Mouse (Mus musculus) brain, embryonic 14.5 days (tissue): ENCODE measurements around the gene Tspan10. TPM values are rescaled to one million over a fixed set of nuclear protein-coding genes. Genes with fewer than 3 reads are reported as not detected.
A peak's percentile ranks its signal among the peaks of the same experiment; 100 is the strongest.

ENCODE experiments used
- DNase-seq: peaks from one replicate; pipeline ENCODE4 v3.0.0-alpha.2; 2011; ENCODE audit warnings: low read depth
- CTCF ChIP-seq: fragments of 200-500 bp; IDR thresholded peaks from 2 replicates; pipeline ENCODE4 v1.5.1; 2012; ENCODE audit warnings: inconsistent platforms, mild to moderate bottlenecking, moderate library complexity, borderline replicate concordance; ENCODE audit not compliant: insufficient read depth, insufficient read length; ENCODE audit errors: extremely low read depth
- POLR2A ChIP-seq: fragments of 200-500 bp; IDR thresholded peaks from 2 replicates; pipeline ENCODE4 v1.6.1; 2012; ENCODE audit warnings: mild to moderate bottlenecking, inconsistent platforms, borderline replicate concordance; ENCODE audit not compliant: poor library complexity, insufficient read depth, insufficient read length, severe bottlenecking; ENCODE audit errors: extremely low read depth
- polyA plus RNA-seq: library from polyadenylated mRNA; depleted of rRNA; stranded (reverse); fragments of >200 nt; gene quantifications from 2 replicates; pipeline ENCODE4 v1.2.3, GENCODE M21; 2012

Gene Tspan10
- polyA plus RNA-seq, 1 experiment, result 0.04 TPM

DNA sequence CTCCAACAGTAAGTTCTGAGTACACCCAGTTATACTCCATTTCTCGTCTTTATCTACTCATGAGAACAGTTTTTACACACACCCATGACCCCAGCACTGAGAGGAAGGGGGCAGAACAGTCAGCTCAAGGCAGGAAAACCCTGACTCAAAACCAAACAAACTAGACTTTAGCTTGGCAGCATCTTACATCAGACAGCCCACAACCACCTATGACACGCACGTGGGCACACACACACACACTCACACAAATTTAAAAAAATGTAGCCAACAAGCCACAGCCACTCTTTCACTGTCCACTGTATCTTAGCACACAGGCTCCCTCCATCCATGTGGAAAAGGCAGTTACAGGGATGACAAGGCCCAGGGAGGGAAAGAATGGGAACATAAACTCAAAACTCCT, 15.7 kb upstream of the Tspan10 start:
- no peak for TF ChIP-seq POLR2A
- TF ChIP-seq CTCF, result no peak
- no peak for DNase-seq

- DNase-seq, result peak; percentile 92
- TF ChIP-seq POLR2A (peak; percentile 73), CTCF (no peak)
Measured at GRCm38 (mm10) chr11:120437152-120437856, 5.1 kb upstream of the Tspan10 start, which contains the start of gene Nploc4. Nploc4 (minus strand) TSS chr11:120437708.

- TF ChIP-seq CTCF (no peak), POLR2A (no peak)
- no peak for DNase-seq
Measured at GRCm38 (mm10) chr11:120437857-120438385, 4.5 kb upstream of the Tspan10 start.

DNA sequence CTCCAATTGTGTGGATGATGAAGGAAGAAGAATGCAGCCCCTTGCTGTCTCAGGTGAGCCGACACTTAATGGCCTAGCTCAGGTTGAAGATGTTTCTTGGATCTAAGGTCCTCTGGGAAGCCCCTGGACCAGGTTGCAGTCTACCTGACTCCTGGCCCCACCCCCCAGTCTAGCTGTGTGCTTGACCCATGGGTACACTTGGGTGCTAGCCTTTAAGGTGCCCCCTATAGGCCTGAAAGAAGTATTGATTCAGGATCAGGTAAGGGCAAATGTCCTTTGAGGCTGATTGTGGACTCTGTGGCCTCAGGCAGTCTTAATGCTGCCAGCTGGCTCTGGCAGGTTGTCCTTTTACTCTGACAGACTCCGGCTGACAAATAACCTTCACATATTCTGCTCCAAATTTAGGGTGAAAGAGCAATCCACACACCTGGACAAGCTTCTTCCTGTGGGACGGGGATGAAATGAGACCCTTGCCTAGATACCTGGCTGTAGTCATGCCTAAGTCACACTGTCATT, 379 bp downstream of the Tspan10 start:
- DNase-seq, result no peak
- TF ChIP-seq CTCF (no peak), POLR2A (no peak)

- DNase-seq, result no peak
- TF ChIP-seq CTCF (no peak), POLR2A (no peak)
Measured at GRCm38 (mm10) chr11:120444106-120444505, 1.7 kb downstream of the Tspan10 start.

DNA sequence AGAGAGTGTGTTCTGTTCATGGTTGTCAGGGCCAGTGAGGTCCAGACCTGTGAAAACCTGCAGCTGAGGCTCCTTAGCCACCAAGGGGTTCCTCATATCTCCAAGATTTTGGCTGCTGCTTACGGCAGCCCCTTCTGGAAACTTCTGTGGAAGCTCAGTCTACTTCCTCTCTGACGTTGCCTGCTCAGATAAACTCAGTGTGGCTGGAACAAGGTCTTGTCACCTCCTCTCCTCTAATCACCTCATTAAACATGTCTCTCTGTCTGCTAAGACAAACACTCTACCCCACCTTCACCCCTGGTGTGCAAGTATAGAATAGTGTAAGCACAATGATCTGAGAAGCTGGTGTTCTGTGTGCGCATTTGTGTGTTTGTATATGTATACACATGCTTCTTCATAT, 3.0 kb downstream of the Tspan10 start:
- DNase-seq, result no peak
- TF ChIP-seq CTCF, result no peak
- TF ChIP-seq POLR2A, result no peak

- TF ChIP-seq CTCF (no peak), POLR2A (no peak)
- no peak for DNase-seq
Measured at GRCm38 (mm10) chr11:120447179-120447578, 4.7 kb downstream of the Tspan10 start.

DNA sequence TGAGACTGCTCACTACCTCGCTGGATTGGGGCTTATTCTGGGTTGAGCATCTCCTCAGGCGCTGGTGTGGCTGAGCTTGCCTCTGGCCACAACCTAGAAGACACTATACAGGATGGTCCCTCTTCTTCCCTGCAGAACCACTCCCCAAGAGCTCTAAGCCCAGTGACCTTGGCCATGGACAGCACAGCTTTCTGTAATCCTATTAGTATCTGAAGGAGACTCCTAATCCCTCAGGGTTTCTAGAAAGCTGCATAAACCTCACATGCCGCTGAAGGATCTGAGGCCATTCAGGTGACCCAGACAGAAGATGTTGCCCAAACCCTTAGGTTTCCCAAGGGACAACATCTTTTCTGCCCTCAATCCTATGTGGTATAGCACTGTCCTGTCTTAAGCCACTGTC, 9.8 kb downstream of the Tspan10 start:
- no peak for DNase-seq
- no peak for TF ChIP-seq CTCF
- TF ChIP-seq POLR2A, result no peak

- DNase-seq, result no peak
- TF ChIP-seq POLR2A (no peak), CTCF (no peak)
Measured at GRCm38 (mm10) chr11:120453306-120453705, 10.9 kb downstream of the Tspan10 start, which contains the start of gene Pde6g. Pde6g (minus strand) TSS chr11:120453500.

DNA sequence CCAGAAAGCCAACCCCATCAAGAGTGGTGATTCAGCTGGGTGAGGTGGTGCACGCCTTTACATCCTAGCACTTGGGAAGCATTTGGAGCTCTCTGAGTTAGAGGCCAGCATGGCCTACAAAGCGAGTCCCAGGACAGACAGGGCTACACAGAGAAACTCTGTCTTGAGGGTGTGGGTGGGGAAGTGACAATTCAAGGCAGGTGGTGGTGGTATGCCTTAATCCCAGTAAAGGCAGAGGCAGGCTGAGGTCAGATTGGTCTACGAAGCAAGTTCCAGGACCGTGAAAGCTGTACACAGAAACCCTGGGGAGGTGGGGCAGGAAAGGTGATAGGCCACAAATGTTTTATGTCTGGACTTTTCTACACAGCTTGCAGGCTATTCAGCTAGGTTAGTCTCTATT, 12.5 kb downstream of the Tspan10 start:
- no peak for TF ChIP-seq POLR2A
- TF ChIP-seq CTCF, result no peak
- no peak for DNase-seq

DNA sequence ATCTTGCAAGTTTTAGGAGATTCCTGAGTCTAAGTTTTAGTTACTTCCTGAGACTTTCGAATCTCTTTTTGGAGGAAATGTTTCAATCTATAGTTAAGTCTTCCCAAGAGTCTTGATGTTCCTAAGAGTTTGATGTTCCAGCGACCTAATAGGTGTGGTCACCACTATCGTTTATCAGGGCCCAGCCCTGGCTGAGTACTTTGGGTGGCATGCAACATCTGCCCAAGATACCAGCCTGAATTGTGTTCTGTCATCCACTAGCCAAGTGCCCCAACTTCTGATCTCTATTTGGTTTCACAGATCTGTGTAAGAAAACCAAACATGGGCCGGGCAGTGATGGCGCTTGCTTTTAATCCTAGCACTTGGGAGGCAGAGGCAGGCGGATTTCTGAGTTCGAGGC, 13.0 kb downstream of the Tspan10 start:
- DNase-seq, result no peak
- TF ChIP-seq POLR2A, result no peak
- no peak for TF ChIP-seq CTCF

- TF ChIP-seq CTCF, result no peak
- no peak for TF ChIP-seq POLR2A
- no peak for DNase-seq
Measured at GRCm38 (mm10) chr11:120457370-120457769, 14.9 kb downstream of the Tspan10 start.

DNA sequence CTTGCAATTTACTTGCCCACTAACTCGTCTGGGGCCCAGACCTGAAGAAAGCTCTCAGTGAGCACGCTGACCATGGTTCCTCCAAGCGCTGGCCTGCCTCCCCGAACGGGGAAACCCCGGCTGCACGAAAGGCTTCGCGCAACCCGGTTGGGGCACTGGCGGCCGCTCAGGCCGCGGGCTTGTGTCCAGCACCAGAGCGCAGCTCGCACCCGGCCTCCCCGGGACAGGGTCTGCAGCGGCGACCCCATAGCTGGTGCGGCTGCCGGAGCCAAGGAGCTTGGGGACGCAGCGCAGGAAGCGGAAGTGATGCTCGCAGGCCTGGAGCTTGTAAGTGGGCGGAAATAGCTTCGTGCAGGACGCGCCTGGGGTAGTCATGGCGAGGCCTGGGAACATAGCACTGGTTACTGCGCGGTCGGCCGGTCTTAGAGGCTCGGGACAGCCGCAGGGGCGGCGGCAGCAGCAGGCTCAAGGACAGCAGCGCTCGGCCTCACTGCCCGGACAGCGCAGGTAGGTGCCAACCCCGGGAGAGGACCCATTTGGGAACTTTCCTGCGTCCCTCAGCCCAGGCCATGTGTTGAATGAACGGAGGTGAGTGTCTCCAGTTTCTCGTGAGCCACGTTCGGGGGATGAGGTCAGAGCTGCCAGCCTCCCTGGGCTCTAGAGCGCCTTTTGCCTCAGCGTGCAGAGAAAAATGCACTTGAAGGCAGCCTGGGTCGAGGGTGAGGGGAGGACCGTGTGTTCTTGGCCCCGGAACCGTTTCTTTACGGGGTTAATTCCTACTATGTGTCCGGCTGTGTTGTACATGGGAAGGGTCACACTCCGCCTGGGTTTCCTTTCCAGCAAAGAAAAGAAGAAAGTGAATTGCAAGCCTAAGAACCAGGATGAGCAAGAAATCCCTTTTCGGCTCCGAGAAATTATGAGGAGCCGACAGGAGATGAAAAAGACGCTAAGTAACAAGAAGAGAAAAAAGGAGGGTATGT, 15.6 kb downstream of the Tspan10 start, which contains the start of the genes Oxld1 and Ccdc137:
Gene Oxld1, minus strand, starts transcription at position 297 of the 980 bp plus-strand sequence.
Gene Ccdc137, plus strand, starts transcription at position 344 of the 980 bp plus-strand sequence.
- peak; percentile 96 for DNase-seq
- TF ChIP-seq CTCF, result no peak
- TF ChIP-seq POLR2A, result peak; percentile 77

DNA sequence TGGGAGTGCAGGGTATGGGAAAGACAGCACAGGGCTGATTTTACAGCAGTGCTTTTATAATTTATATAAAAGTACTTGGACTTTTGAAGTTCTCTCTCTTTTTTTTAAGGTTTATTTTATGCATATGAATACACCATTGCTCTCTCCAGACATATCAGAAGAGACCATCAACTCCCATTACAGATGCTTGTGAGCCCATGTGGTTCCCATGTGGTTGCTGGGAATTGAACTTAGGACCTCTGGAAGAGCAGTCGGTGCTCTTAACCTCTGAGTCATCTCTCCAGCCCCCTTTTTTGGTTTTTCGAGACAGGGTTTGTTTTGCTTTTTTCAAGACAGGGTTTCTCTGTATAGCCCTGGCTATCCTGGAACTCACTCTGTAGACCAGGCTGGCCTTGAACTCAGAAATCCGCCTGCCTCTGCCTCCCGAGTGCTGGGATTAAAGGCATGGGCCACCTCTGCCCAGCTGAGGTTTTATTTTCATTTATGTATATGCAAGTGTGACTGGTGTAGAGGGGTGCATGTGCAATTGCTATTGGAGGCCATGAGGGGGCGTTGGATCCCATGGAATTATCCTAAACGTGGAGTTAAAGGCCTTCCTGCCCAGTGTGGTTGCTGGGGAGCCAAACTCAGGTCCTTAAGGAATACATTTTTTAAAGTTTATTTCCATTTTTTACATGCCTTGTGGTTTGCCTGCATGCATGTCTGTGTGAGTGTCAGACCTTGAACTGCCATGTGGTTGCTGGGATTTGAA, 16.6 kb downstream of the Tspan10 start:
- no peak for DNase-seq
- no peak for TF ChIP-seq CTCF
- no peak for TF ChIP-seq POLR2A
